Mouse (Mus musculus) CH12.LX (cell line): ENCODE results near the gene Copa. TPM values are rescaled to one million over a fixed set of nuclear protein-coding genes. Genes with fewer than 3 reads are reported as not detected.

Source experiments
- DNase-seq: peaks from one replicate; pipeline ENCODE4 v3.0.0-alpha.2; 2013; ENCODE audit errors: extremely low read depth
- H3K27ac ChIP-seq: 2 replicates; pipeline ENCODE4 v1.5.1; 2012; ENCODE audit warnings: low read depth, mild to moderate bottlenecking, control low read depth, moderate library complexity; ENCODE audit not compliant: insufficient read depth
- H3K27me3 ChIP-seq: replicated peaks from 2 replicates; pipeline ENCODE3; 2012; ENCODE audit warnings: inconsistent platforms
- H3K36me3 ChIP-seq, 2 experiments: replicated peaks in 1 of 2; 2 replicates each; pipeline versions ENCODE3 to v1.6.1; 2012; ENCODE audit warnings: inconsistent platforms in 1 of 2, low read length in 1 of 2, mild to moderate bottlenecking in 1 of 2, mixed read lengths in 1 of 2, moderate library complexity in 1 of 2; ENCODE audit not compliant: control insufficient read depth in 1 of 2, insufficient read depth in 1 of 2
- H3K4me1 ChIP-seq, 2 experiments: 2 replicates each; pipeline ENCODE4 v1.6.1; 2012; ENCODE audit warnings: inconsistent platforms in 1 of 2, moderate library complexity in 1 of 2; ENCODE audit not compliant: insufficient read depth in 2 of 2, control insufficient read depth in 1 of 2
- H3K4me2 ChIP-seq: 2 replicates; pipeline ENCODE4 v1.6.1; 2012; ENCODE audit warnings: low read depth, mild to moderate bottlenecking, control low read depth; ENCODE audit not compliant: poor library complexity, insufficient read depth, severe bottlenecking
- H3K4me3 ChIP-seq, 3 experiments: fragments of 150-350 bp in 1 of 3; sonication (generic) in 1 of 3; replicated peaks in 1 of 3; 2 replicates each; pipeline versions ENCODE3 to v1.5.1; 2011 to 2012; ENCODE audit warnings: low read depth in 2 of 3, low read length in 2 of 3, mild to moderate bottlenecking in 2 of 3, moderate library complexity in 2 of 3, control low read depth in 1 of 3, improper control_type of control experiment in 1 of 3, inconsistent platforms in 1 of 3, mixed read lengths in 1 of 3; ENCODE audit not compliant: poor library complexity in 1 of 3
- H3K79me2 ChIP-seq: replicated peaks from 2 replicates; pipeline ENCODE4 v1.6.1; 2012; ENCODE audit warnings: mild to moderate bottlenecking, moderate library complexity; ENCODE audit not compliant: control insufficient read depth, poor library complexity, insufficient read depth, severe bottlenecking; ENCODE audit errors: extremely low read depth
- H3K9ac ChIP-seq: 2 replicates; pipeline ENCODE4 v1.6.1; 2012; ENCODE audit warnings: low read depth, mild to moderate bottlenecking, control low read depth, moderate library complexity; ENCODE audit not compliant: insufficient read depth
- H3K9me3 ChIP-seq: replicated peaks from 2 replicates; pipeline ENCODE3; 2012; ENCODE audit warnings: low read length, inconsistent platforms, mixed read lengths
- BHLHE40 ChIP-seq: IDR thresholded peaks from 2 replicates; pipeline ENCODE4 v1.6.1; 2011; ENCODE audit warnings: mild to moderate bottlenecking, low read depth, low read length, improper control_type of control experiment
- CHD1 ChIP-seq: IDR thresholded peaks from 2 replicates; pipeline ENCODE4 v1.6.1; 2012; ENCODE audit warnings: low read depth, low read length, improper control_type of control experiment, inconsistent platforms
- CTCF ChIP-seq, 2 experiments: IDR thresholded peaks in 1 of 2; conservative IDR thresholded peaks in 1 of 2; 2 replicates each; pipeline ENCODE4 v1.5.1; 2011 to 2012; ENCODE audit warnings: low read depth in 2 of 2, low read length in 2 of 2, improper control_type of control experiment in 1 of 2, inconsistent platforms in 1 of 2, mild to moderate bottlenecking in 1 of 2, moderate library complexity in 1 of 2
- GABPA ChIP-seq: IDR thresholded peaks from 2 replicates; pipeline ENCODE4 v1.6.1; 2012; ENCODE audit warnings: low read depth, low read length, improper control_type of control experiment, inconsistent platforms; ENCODE audit not compliant: insufficient replicate concordance
- HCFC1 ChIP-seq: IDR thresholded peaks from 2 replicates; pipeline ENCODE4 v1.6.1; 2012; ENCODE audit warnings: low read depth, mild to moderate bottlenecking, inconsistent platforms, low read length, improper control_type of control experiment
- JUND ChIP-seq: conservative IDR thresholded peaks from 2 replicates; pipeline ENCODE4 v1.6.1; 2011; ENCODE audit warnings: low read depth, low read length, improper control_type of control experiment
- KAT2A ChIP-seq: IDR thresholded peaks from 2 replicates; pipeline ENCODE4 v1.6.1; 2012; ENCODE audit warnings: low read length, improper control_type of control experiment, inconsistent platforms; ENCODE audit not compliant: insufficient replicate concordance
- MAX ChIP-seq: IDR thresholded peaks from 2 replicates; pipeline ENCODE4 v1.6.1; 2011; ENCODE audit warnings: low read length, improper control_type of control experiment
- MAZ ChIP-seq: IDR thresholded peaks from 2 replicates; pipeline ENCODE4 v1.6.1; 2012; ENCODE audit warnings: low read depth, mild to moderate bottlenecking, inconsistent platforms, low read length, improper control_type of control experiment, moderate library complexity
- MXI1 ChIP-seq: IDR thresholded peaks from 2 replicates; pipeline ENCODE4 v1.6.1; 2011; ENCODE audit warnings: mild to moderate bottlenecking, low read depth, low read length, improper control_type of control experiment
- PAX5 ChIP-seq: IDR thresholded peaks from 2 replicates; pipeline ENCODE4 v1.6.1; 2012; ENCODE audit warnings: low read length, inconsistent platforms, mixed read lengths
- POLR2A ChIP-seq: IDR thresholded peaks from 2 replicates; pipeline ENCODE4 v1.6.1; 2011; ENCODE audit warnings: low read depth, mild to moderate bottlenecking, improper control_type of control experiment, low read length
- POLR2AphosphoS2 ChIP-seq: IDR thresholded peaks from 2 replicates; pipeline ENCODE4 v1.6.1; 2011; ENCODE audit warnings: low read depth, low read length, improper control_type of control experiment
- SIN3A ChIP-seq: IDR thresholded peaks from 2 replicates; pipeline ENCODE4 v1.6.1; 2012; ENCODE audit warnings: low read length, improper control_type of control experiment, inconsistent platforms
- SMC3 ChIP-seq: IDR thresholded peaks from 2 replicates; pipeline ENCODE4 v1.6.1; 2011; ENCODE audit warnings: low read depth, low read length, improper control_type of control experiment
- TBP ChIP-seq: conservative IDR thresholded peaks from 2 replicates; pipeline ENCODE4 v1.6.1; 2011; ENCODE audit warnings: low read depth, low read length, improper control_type of control experiment
- TCF12 ChIP-seq: IDR thresholded peaks from 2 replicates; pipeline ENCODE4 v1.6.1; 2014; ENCODE audit warnings: low read depth, mild to moderate bottlenecking, inconsistent platforms, low read length, improper control_type of control experiment
- UBTF ChIP-seq: IDR thresholded peaks from 2 replicates; pipeline ENCODE4 v1.6.1; 2012; ENCODE audit warnings: low read depth, mild to moderate bottlenecking, inconsistent platforms, low read length, improper control_type of control experiment, moderate library complexity
- USF1 ChIP-seq: IDR thresholded peaks from 2 replicates; pipeline ENCODE4 v1.6.1; 2014; ENCODE audit warnings: low read depth, mild to moderate bottlenecking, inconsistent platforms, low read length, improper control_type of control experiment
- ZC3H11A ChIP-seq: IDR thresholded peaks from 2 replicates; pipeline ENCODE4 v1.6.1; 2012; ENCODE audit warnings: low read depth, mild to moderate bottlenecking, inconsistent platforms, low read length, improper control_type of control experiment
- ZKSCAN1 ChIP-seq: IDR thresholded peaks from 2 replicates; pipeline ENCODE4 v1.6.1; 2012; ENCODE audit warnings: low read depth, inconsistent platforms, low read length, improper control_type of control experiment, borderline replicate concordance
- ZMIZ1 ChIP-seq: IDR thresholded peaks from 2 replicates; pipeline ENCODE4 v1.6.1; 2012; ENCODE audit warnings: low read depth, mild to moderate bottlenecking, inconsistent platforms, low read length, improper control_type of control experiment
- dilution Hi-C: fragments of 300-500 bp; cut with MboI; formaldehyde crosslinking; loops from 2 replicates; pipeline ENCODE4 v1.14.3; 2020; ENCODE audit warnings: low sequenced_read_pairs; ENCODE audit not compliant: extremely low pct_unique_long_range_greater_than_20kb, extremely low pct_ligation_motif_present
- in situ Hi-C: fragments of 300-500 bp; cut with MboI; formaldehyde crosslinking; loops from 3 replicates; pipeline ENCODE4 v1.14.3; 2019; ENCODE audit warnings: low sequenced_read_pairs, low pct_ligation_motif_present, low pct_unique_long_range_greater_than_20kb, mixed read lengths
- polyA plus RNA-seq: library from polyadenylated mRNA; unstranded; fragments of >175 nt; gene quantifications from 2 replicates; pipeline ENCODE4 v1.2.1, GENCODE M21; 2012; ENCODE audit warnings: low read depth; ENCODE audit not compliant: insufficient read length
- total RNA-seq, 2 experiments: library from RNA; depleted of rRNA; stranded (reverse); fragments of 300-350 nt in 1 of 2; fragments of >200 nt in 1 of 2; gene quantifications; 2 replicates each; pipeline ENCODE4 v1.2.3; 2012 to 2014

Gene Copa
- total and polyA plus RNA-seq, 3 experiments: 157 to 165 (median 158) TPM

GRCm38 (mm10) chr1:172063291-172064023 is 18.9 kb upstream of the Copa start:
- Histone ChIP-seq H3K27me3 (no peaks in the 10 kb centered on the region), H3K27ac (no peak overlapping the region), H3K4me2 (no peak overlapping the region), H3K36me3 (peaks cover 40 to 52% of the 10 kb centered on the region in 2 experiments), H3K4me1 (peaks cover 25 to 49% of the 10 kb centered on the region in 2 experiments), H3K9ac (no peak overlapping the region), H3K79me2 (no peaks in the 10 kb centered on the region)
- in situ Hi-C loops (no loop called here), dilution Hi-C loops (no loop called here)
- no peak for DNase-seq
- TF ChIP-seq MAZ: no peak
- TF ChIP-seq JUND: no peak
- no peak for TF ChIP-seq USF1
- no peak for TF ChIP-seq PAX5
- TF ChIP-seq POLR2A: no peak
- TF ChIP-seq GABPA: no peak
- TF ChIP-seq, all 38 proteins: peak for 0
- H3K4me3 ChIP-seq: no peak overlapping the region
- H3K9me3 ChIP-seq: no peaks in the 10 kb centered on the region

DNA sequence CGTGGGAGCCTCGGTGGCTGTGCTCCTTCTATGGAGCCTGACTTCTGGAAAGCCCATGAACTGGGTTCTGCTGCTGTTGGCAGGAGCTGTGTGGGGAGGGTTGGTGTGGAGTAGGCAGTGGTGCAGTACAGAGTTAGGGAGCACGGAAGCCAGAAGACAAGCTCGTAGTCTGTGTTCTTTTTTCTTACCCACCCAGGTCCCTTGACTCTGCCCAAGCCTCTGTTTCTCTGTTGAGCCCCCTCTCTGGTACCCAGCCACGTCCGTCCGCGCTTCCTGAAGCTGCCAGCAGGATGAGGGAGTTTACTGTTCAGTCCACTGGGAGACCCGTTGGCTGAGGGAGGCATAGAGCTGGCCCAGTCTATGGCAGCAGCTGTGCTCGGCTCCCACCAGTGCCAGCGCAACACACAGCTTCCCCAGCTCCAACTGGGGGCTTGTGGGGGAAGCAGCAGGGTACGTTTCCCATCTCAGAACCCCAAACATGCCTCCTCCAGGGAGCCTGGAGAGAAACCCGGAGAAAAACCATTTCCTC is 17.7 kb upstream of the Copa start:
- in situ Hi-C loops: no loop called here
- H3K9ac ChIP-seq: no peak overlapping the region
- no peak for DNase-seq
- H3K4me1 ChIP-seq: peaks cover 19 to 41% of the 10 kb centered on the region in 2 experiments
- H3K36me3 ChIP-seq: peaks cover 52 to 64% of the 10 kb centered on the region in 2 experiments
- TF ChIP-seq USF1: no peak
- no peak for TF ChIP-seq ZKSCAN1
- TF ChIP-seq TCF12: no peak
- TF ChIP-seq TBP: no peak
- no peak for TF ChIP-seq CTCF (conservative IDR thresholded peaks at IDR 0.05 in 1 of 2, IDR thresholded peaks at IDR 0.05 in 1 of 2; ENCODE audit: low read depth in 2 of 2, low read length in 2 of 2)
- TF ChIP-seq SIN3A: no peak
- TF ChIP-seq GABPA: no peak
- TF ChIP-seq JUND: no peak
- TF ChIP-seq POLR2AphosphoS2: no peak
- TF ChIP-seq MXI1: no peak
- no peak for TF ChIP-seq HCFC1
- TF ChIP-seq UBTF: no peak
- no peak for TF ChIP-seq CHD1
- TF ChIP-seq SMC3: no peak
- TF ChIP-seq KAT2A: no peak
- TF ChIP-seq ZC3H11A: no peak
- no peak for TF ChIP-seq BHLHE40
- no peak for TF ChIP-seq ZMIZ1
- no peak for TF ChIP-seq POLR2A
- TF ChIP-seq MAX: no peak
- dilution Hi-C loops: no loop called here
- H3K4me3 ChIP-seq: no peak overlapping the region
- peak overlapping the region; percentile 15; the same call in 1 of the 2 replicates for H3K27ac ChIP-seq
- H3K4me2 ChIP-seq: no peak overlapping the region
- H3K27me3 ChIP-seq: no peaks in the 10 kb centered on the region
- H3K79me2 ChIP-seq: no peaks in the 10 kb centered on the region
- no peaks in the 10 kb centered on the region for H3K9me3 ChIP-seq
